Mouse (Mus musculus) MEL (cell line): ENCODE data around the gene Dcdc2c.

Experiments
- CHD2 ChIP-seq: IDR thresholded peaks from 2 replicates; pipeline ENCODE4 v1.6.1; 2011; ENCODE audit warnings: low read length, improper control_type of control experiment
- CTCF ChIP-seq, 3 experiments: IDR thresholded peaks in 2 of 3; conservative IDR thresholded peaks in 1 of 3; 2 replicates each; pipeline ENCODE4 v1.5.1; 2011 to 2012; ENCODE audit warnings: low read length in 3 of 3, low read depth in 2 of 3, mild to moderate bottlenecking in 2 of 3, improper control_type of control experiment in 1 of 3, inconsistent platforms in 1 of 3, mixed read lengths in 1 of 3, moderate library complexity in 1 of 3; ENCODE audit not compliant: control insufficient read depth in 1 of 3, insufficient read depth in 1 of 3, poor library complexity in 1 of 3, severe bottlenecking in 1 of 3
- GATA1 ChIP-seq: IDR thresholded peaks from 2 replicates; pipeline ENCODE4 v1.6.1; 2011; ENCODE audit warnings: low read depth, low read length, improper control_type of control experiment
- MYC ChIP-seq: IDR thresholded peaks from 2 replicates; pipeline ENCODE4 v1.6.1; 2011; ENCODE audit warnings: low read depth, mild to moderate bottlenecking, low read length, improper control_type of control experiment, moderate library complexity
- NELFE ChIP-seq: IDR thresholded peaks from 2 replicates; pipeline ENCODE4 v1.6.1; 2011; ENCODE audit warnings: low read depth, low read length, improper control_type of control experiment
- POLR2AphosphoS2 ChIP-seq: IDR thresholded peaks from 2 replicates; pipeline ENCODE4 v1.6.1; 2011; ENCODE audit warnings: low read length, improper control_type of control experiment
- TAL1 ChIP-seq: IDR thresholded peaks from 2 replicates; pipeline ENCODE4 v1.6.1; 2012; ENCODE audit warnings: mild to moderate bottlenecking, inconsistent platforms, low read length, moderate library complexity, mixed read lengths
- TCF12 ChIP-seq: IDR thresholded peaks from 2 replicates; pipeline ENCODE4 v1.6.1; 2014; ENCODE audit warnings: low read depth, mild to moderate bottlenecking, inconsistent platforms, low read length, improper control_type of control experiment, moderate library complexity
- ZMIZ1 ChIP-seq: IDR thresholded peaks from 2 replicates; pipeline ENCODE4 v1.6.1; 2012; ENCODE audit warnings: low read depth, mild to moderate bottlenecking, inconsistent platforms, low read length, improper control_type of control experiment, moderate library complexity
- ZNF384 ChIP-seq: IDR thresholded peaks from 2 replicates; pipeline ENCODE4 v1.6.1; 2012; ENCODE audit warnings: low read depth, mild to moderate bottlenecking, inconsistent platforms, low read length, improper control_type of control experiment

GRCm38 (mm10) chr12:28584036-28584435, 31.8 kb upstream of the Dcdc2c start:
- TF ChIP-seq TCF12 (no peak), POLR2AphosphoS2 (no peak), CTCF (IDR thresholded peaks at IDR 0.05 in 2 of 3, conservative IDR thresholded peaks at IDR 0.05 in 1 of 3; ENCODE audit: control insufficient read depth in 1 of 3, insufficient read depth in 1 of 3, low read depth in 2 of 3, low read length in 3 of 3, poor library complexity in 1 of 3, severe bottlenecking in 1 of 3) (no peak), GATA1 (no peak), CHD2 (no peak), MYC (no peak), ZNF384 (peak; percentile 78), ZMIZ1 (no peak), NELFE (no peak), TAL1 (no peak)
